Mouse (Mus musculus): ENCODE results near the gene Efr3b. TPM values are rescaled to one million over a fixed set of nuclear protein-coding genes. Genes with fewer than 3 reads are reported as not detected.

Efr3b gene
- polyA plus RNA-seq, 1 experiment, result 21.4 TPM

- Histone ChIP-seq H3K27ac (ENCODE audit: insufficient read depth, low read depth, low read length) (no peak overlapping the region), H3K4me3 (ENCODE audit: low read depth, low read length) (no peak overlapping the region), H3K27me3 (ENCODE audit: control insufficient read depth, insufficient read depth, low read length) (no peaks in the 10 kb centered on the region), H3K36me3 (ENCODE audit: control insufficient read depth, insufficient read depth, low read length) (peaks cover 6% of the 10 kb centered on the region), H3K4me1 (ENCODE audit: control insufficient read depth, insufficient read depth, insufficient read length, low read length) (no peaks in the 10 kb centered on the region)
- TF ChIP-seq POLR2A (IDR thresholded peaks at IDR 0.05; ENCODE audit: low read depth, low read length) (no peak), CTCF (IDR thresholded peaks at IDR 0.05; ENCODE audit: extremely low read depth, insufficient read length, insufficient replicate concordance, low read depth, low read length) (no peak)
- WGBS, result 59% methylated on average over 9 of the region's 9 CpGs
Measured at GRCm38 (mm10) chr12:3968380-3968779, 70.3 kb downstream of the Efr3b start.

GRCm38 (mm10) chr12:3967196-3967595 lies 71.5 kb downstream of the Efr3b start:
- Histone ChIP-seq H3K4me1 (ENCODE audit: control insufficient read depth, insufficient read depth, insufficient read length, low read length) (no peaks in the 10 kb centered on the region), H3K27ac (ENCODE audit: insufficient read depth, low read depth, low read length) (no peak overlapping the region), H3K27me3 (ENCODE audit: control insufficient read depth, insufficient read depth, low read length) (no peaks in the 10 kb centered on the region), H3K4me3 (ENCODE audit: low read depth, low read length) (no peak overlapping the region), H3K36me3 (ENCODE audit: control insufficient read depth, insufficient read depth, low read length) (peaks cover 5% of the 10 kb centered on the region)
- TF ChIP-seq CTCF (IDR thresholded peaks at IDR 0.05; ENCODE audit: extremely low read depth, insufficient read length, insufficient replicate concordance, low read depth, low read length) (no peak), POLR2A (IDR thresholded peaks at IDR 0.05; ENCODE audit: low read depth, low read length) (no peak)
- WGBS, result 82% methylated on average over 4 of the region's 4 CpGs

- H3K36me3 ChIP-seq (ENCODE audit: control insufficient read depth, insufficient read depth, low read length), result no peaks in the 10 kb centered on the region
- peak overlapping the region; percentile 73 for H3K4me3 ChIP-seq (ENCODE audit: low read depth, low read length)
- TF ChIP-seq CTCF (IDR thresholded peaks at IDR 0.05; ENCODE audit: extremely low read depth, insufficient read length, insufficient replicate concordance, low read depth, low read length) (peak; percentile 34; the same call in 1 of the 2 replicates), POLR2A (IDR thresholded peaks at IDR 0.05; ENCODE audit: low read depth, low read length) (no peak)
- H3K27ac ChIP-seq (ENCODE audit: insufficient read depth, low read depth, low read length), result no peak overlapping the region; the same call in 1 of the 2 replicates
- peaks cover 9% of the 10 kb centered on the region; the same call in 1 of the 2 replicates for H3K4me1 ChIP-seq (ENCODE audit: control insufficient read depth, insufficient read depth, insufficient read length, low read length)
- H3K27me3 ChIP-seq (ENCODE audit: control insufficient read depth, insufficient read depth, low read length), result no peaks in the 10 kb centered on the region
- 43% methylated on average over 4 of the region's 4 CpGs for WGBS
Measured at GRCm38 (mm10) chr12:3960553-3960952, 78.2 kb downstream of the Efr3b start.

GRCm38 (mm10) chr12:3959791-3960543 lies 78.7 kb downstream of the Efr3b start:
- TF ChIP-seq CTCF (IDR thresholded peaks at IDR 0.05; ENCODE audit: extremely low read depth, insufficient read length, insufficient replicate concordance, low read depth, low read length) (no peak), POLR2A (IDR thresholded peaks at IDR 0.05; ENCODE audit: low read depth, low read length) (peak; percentile 57; the same call in 1 of the 2 replicates)
- H3K27me3 ChIP-seq (ENCODE audit: control insufficient read depth, insufficient read depth, low read length), result no peaks in the 10 kb centered on the region
- no peaks in the 10 kb centered on the region for H3K36me3 ChIP-seq (ENCODE audit: control insufficient read depth, insufficient read depth, low read length)
- peak overlapping the region; percentile 48 for H3K27ac ChIP-seq (ENCODE audit: insufficient read depth, low read depth, low read length)
- peak overlapping the region; percentile 73 for H3K4me3 ChIP-seq (ENCODE audit: low read depth, low read length)
- 3% methylated on average over 53 of the region's 53 CpGs for WGBS
- peaks cover 9% of the 10 kb centered on the region; the same call in 1 of the 2 replicates for H3K4me1 ChIP-seq (ENCODE audit: control insufficient read depth, insufficient read depth, insufficient read length, low read length)

- WGBS, result 8% methylated on average over 3 of the region's 3 CpGs
- Histone ChIP-seq H3K4me3 (ENCODE audit: low read depth, low read length) (no peak overlapping the region), H3K27me3 (ENCODE audit: control insufficient read depth, insufficient read depth, low read length) (peaks cover 5% of the 10 kb centered on the region; the same call in 1 of the 2 replicates), H3K36me3 (ENCODE audit: control insufficient read depth, insufficient read depth, low read length) (no peaks in the 10 kb centered on the region), H3K27ac (ENCODE audit: insufficient read depth, low read depth, low read length) (no peak overlapping the region), H3K4me1 (ENCODE audit: control insufficient read depth, insufficient read depth, insufficient read length, low read length) (peaks cover 9% of the 10 kb centered on the region; the same call in 1 of the 2 replicates)
- TF ChIP-seq CTCF (IDR thresholded peaks at IDR 0.05; ENCODE audit: extremely low read depth, insufficient read length, insufficient replicate concordance, low read depth, low read length) (no peak), POLR2A (IDR thresholded peaks at IDR 0.05; ENCODE audit: low read depth, low read length) (no peak)
Measured at GRCm38 (mm10) chr12:3956351-3956750, 82.4 kb downstream of the Efr3b start.

- H3K4me1 ChIP-seq (ENCODE audit: control insufficient read depth, insufficient read depth, insufficient read length, low read length), result peaks cover 5% of the 10 kb centered on the region; the same call in 1 of the 2 replicates
- TF ChIP-seq POLR2A (IDR thresholded peaks at IDR 0.05; ENCODE audit: low read depth, low read length) (no peak), CTCF (IDR thresholded peaks at IDR 0.05; ENCODE audit: extremely low read depth, insufficient read length, insufficient replicate concordance, low read depth, low read length) (no peak)
- 28% methylated on average over 10 of the region's 10 CpGs for WGBS
- no peak overlapping the region for H3K27ac ChIP-seq (ENCODE audit: insufficient read depth, low read depth, low read length)
- H3K36me3 ChIP-seq (ENCODE audit: control insufficient read depth, insufficient read depth, low read length), result no peaks in the 10 kb centered on the region
- H3K4me3 ChIP-seq (ENCODE audit: low read depth, low read length), result no peak overlapping the region
- peaks cover 5% of the 10 kb centered on the region; the same call in 1 of the 2 replicates for H3K27me3 ChIP-seq (ENCODE audit: control insufficient read depth, insufficient read depth, low read length)
Measured at GRCm38 (mm10) chr12:3955371-3955770, 83.3 kb downstream of the Efr3b start.

GRCm38 (mm10) chr12:3954651-3955050 lies 84.1 kb downstream of the Efr3b start, which contains the start of gene Pomc:
Gene Pomc, plus strand, starts transcription at chr12:3954951.
- no peak for TF ChIP-seq POLR2A (IDR thresholded peaks at IDR 0.05; ENCODE audit: low read depth, low read length)
- TF ChIP-seq CTCF (IDR thresholded peaks at IDR 0.05; ENCODE audit: extremely low read depth, insufficient read length, insufficient replicate concordance, low read depth, low read length), result no peak
- Histone ChIP-seq H3K36me3 (ENCODE audit: control insufficient read depth, insufficient read depth, low read length) (no peaks in the 10 kb centered on the region), H3K4me3 (ENCODE audit: low read depth, low read length) (no peak within 1 kb of the TSS), H3K4me1 (ENCODE audit: control insufficient read depth, insufficient read depth, insufficient read length, low read length) (0 out of 2 replicates have a peak, but pooled peaks cover under 1% of the 10 kb centered on the region), H3K27me3 (ENCODE audit: control insufficient read depth, insufficient read depth, low read length) (peaks cover 5% of the 10 kb centered on the region; the same call in 1 of the 2 replicates), H3K27ac (ENCODE audit: insufficient read depth, low read depth, low read length) (no peak within 1 kb of the TSS)
- 30% methylated on average over 22 of the region's 22 CpGs for WGBS

All from small intestine, adult 2 months (tissue).